Mouse (Mus musculus): ENCODE measurements around the gene Ralgps1. TPM values are rescaled to one million over a fixed set of nuclear protein-coding genes. Genes with fewer than 3 reads are reported as not detected.

Gene Ralgps1
- 81.6 and 91.6 TPM in 2 replicates for polyA plus RNA-seq (2012; rRNA removed)

- peak; percentile 99 for DNase-seq (ENCODE audit: low read depth)
- TF ChIP-seq POLR2A (IDR thresholded peaks at IDR 0.05; ENCODE audit: borderline replicate concordance, extremely low read depth, insufficient read depth, insufficient read length, poor library complexity, severe bottlenecking), result peak; percentile 83
- TF ChIP-seq CTCF (IDR thresholded peaks at IDR 0.05; ENCODE audit: borderline replicate concordance, extremely low read depth, insufficient read depth, insufficient read length), result no peak
Observed at GRCm38 (mm10) chr2:33370777-33371647, at the start of gene Ralgps1. Gene Ralgps1 (minus strand): TSS chr2:33371486.

DNA sequence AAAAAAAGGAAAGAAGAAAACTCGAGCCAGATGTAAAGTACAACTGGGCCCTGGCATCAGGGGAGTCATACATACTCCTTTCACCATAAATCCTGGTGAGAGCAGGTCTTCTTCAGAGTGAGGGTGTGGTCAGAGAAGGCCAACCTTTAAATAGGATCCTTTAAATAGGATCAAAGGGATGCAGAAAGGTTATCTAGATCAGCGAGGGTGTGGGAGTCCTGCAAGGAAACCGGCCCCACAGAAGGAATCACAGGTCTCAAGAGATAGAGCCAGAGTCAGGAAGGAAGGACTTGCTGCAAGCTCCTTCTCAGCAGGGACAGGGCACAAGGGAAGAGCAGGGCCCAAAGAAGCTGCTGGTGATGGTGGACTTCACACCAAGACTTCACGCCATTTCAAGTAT is 46.2 kb upstream of the Ralgps1 start:
- TF ChIP-seq CTCF (IDR thresholded peaks at IDR 0.05; ENCODE audit: borderline replicate concordance, extremely low read depth, insufficient read depth, insufficient read length) (no peak), POLR2A (IDR thresholded peaks at IDR 0.05; ENCODE audit: borderline replicate concordance, extremely low read depth, insufficient read depth, insufficient read length, poor library complexity, severe bottlenecking) (no peak)
- DNase-seq (ENCODE audit: low read depth), result no peak

DNA sequence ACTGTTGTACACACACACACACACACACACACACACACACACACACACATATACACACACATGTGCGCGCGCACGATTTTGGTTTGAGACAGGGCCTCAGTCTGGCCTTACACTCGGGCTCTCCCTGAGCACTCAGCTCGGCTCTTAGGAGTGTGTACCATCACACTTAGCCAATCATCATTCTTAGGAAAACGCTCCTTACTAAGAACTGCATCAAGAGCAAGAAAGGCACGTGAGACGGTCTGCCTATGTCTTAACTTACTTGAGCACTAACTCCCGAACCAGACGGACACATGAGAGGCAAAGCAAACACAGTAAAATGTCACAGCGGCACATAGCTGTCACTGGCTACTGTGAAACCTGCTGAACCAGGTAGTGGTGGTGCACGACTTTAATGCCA is 42.7 kb upstream of the Ralgps1 start:
- TF ChIP-seq CTCF (IDR thresholded peaks at IDR 0.05; ENCODE audit: borderline replicate concordance, extremely low read depth, insufficient read depth, insufficient read length) (no peak), POLR2A (IDR thresholded peaks at IDR 0.05; ENCODE audit: borderline replicate concordance, extremely low read depth, insufficient read depth, insufficient read length, poor library complexity, severe bottlenecking) (no peak)
- DNase-seq (ENCODE audit: low read depth), result no peak

GRCm38 (mm10) chr2:33412111-33412510 is 40.8 kb upstream of the Ralgps1 start:
- TF ChIP-seq CTCF (IDR thresholded peaks at IDR 0.05; ENCODE audit: borderline replicate concordance, extremely low read depth, insufficient read depth, insufficient read length), result no peak
- no peak for TF ChIP-seq POLR2A (IDR thresholded peaks at IDR 0.05; ENCODE audit: borderline replicate concordance, extremely low read depth, insufficient read depth, insufficient read length, poor library complexity, severe bottlenecking)
- DNase-seq (ENCODE audit: low read depth), result no peak

GRCm38 (mm10) chr2:33403511-33404003 is 32.3 kb upstream of the Ralgps1 start:
- no peak for TF ChIP-seq POLR2A (IDR thresholded peaks at IDR 0.05; ENCODE audit: borderline replicate concordance, extremely low read depth, insufficient read depth, insufficient read length, poor library complexity, severe bottlenecking)
- TF ChIP-seq CTCF (IDR thresholded peaks at IDR 0.05; ENCODE audit: borderline replicate concordance, extremely low read depth, insufficient read depth, insufficient read length), result no peak
- no peak for DNase-seq (ENCODE audit: low read depth)

GRCm38 (mm10) chr2:33402638-33403037 is 31.4 kb upstream of the Ralgps1 start:
- no peak for DNase-seq (ENCODE audit: low read depth)
- TF ChIP-seq CTCF (IDR thresholded peaks at IDR 0.05; ENCODE audit: borderline replicate concordance, extremely low read depth, insufficient read depth, insufficient read length), result no peak

DNA sequence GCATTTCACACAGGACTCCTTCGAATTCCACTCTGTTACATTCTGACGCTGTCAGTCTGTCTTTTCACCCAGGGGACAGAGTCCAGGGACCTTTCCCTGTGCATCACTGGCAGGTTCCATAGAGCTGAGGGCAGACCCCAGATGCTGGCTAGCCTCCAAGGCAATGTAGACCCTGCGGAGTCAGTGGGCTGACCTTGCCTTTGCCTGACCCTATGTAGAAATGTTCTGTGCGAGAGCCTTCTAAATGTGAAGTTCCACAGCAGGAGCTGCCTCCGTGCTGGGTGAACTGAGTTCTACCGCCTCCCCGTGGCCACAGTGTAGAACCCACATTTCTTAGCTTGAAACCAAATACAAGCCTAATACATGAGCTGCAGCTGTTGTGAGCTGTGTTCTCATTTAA is 30.9 kb upstream of the Ralgps1 start:
- peak; percentile 81 for TF ChIP-seq CTCF (IDR thresholded peaks at IDR 0.05; ENCODE audit: borderline replicate concordance, extremely low read depth, insufficient read depth, insufficient read length)
- no peak for TF ChIP-seq POLR2A (IDR thresholded peaks at IDR 0.05; ENCODE audit: borderline replicate concordance, extremely low read depth, insufficient read depth, insufficient read length, poor library complexity, severe bottlenecking)
- peak; percentile 81 for DNase-seq (ENCODE audit: low read depth)

- TF ChIP-seq CTCF (IDR thresholded peaks at IDR 0.05; ENCODE audit: borderline replicate concordance, extremely low read depth, insufficient read depth, insufficient read length) (peak; percentile 30; the same call in 1 of the 2 replicates), POLR2A (IDR thresholded peaks at IDR 0.05; ENCODE audit: borderline replicate concordance, extremely low read depth, insufficient read depth, insufficient read length, poor library complexity, severe bottlenecking) (no peak)
- peak; percentile 31 for DNase-seq (ENCODE audit: low read depth)
Observed at GRCm38 (mm10) chr2:33401217-33401616, 29.9 kb upstream of the Ralgps1 start.

DNA sequence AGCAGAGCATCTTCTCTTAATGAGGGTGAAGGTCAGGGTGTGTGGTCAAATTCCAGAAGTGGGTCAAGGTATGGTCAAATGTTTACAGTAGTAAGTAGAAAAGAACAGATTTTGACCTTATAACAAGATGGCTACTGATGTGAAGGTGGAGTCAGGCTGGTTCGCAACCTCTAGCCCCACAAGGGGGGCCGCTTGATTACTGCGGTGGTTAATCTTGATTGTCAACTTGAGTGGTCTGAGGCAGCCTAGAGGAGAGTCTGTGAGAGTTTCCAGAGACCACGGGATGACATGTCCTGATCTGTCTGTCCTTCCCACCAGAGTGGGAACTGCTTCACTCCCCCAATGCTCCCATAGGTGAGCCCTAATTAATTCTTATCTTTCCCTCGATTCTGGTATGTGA is 29.3 kb upstream of the Ralgps1 start:
- TF ChIP-seq CTCF (IDR thresholded peaks at IDR 0.05; ENCODE audit: borderline replicate concordance, extremely low read depth, insufficient read depth, insufficient read length) (no peak), POLR2A (IDR thresholded peaks at IDR 0.05; ENCODE audit: borderline replicate concordance, extremely low read depth, insufficient read depth, insufficient read length, poor library complexity, severe bottlenecking) (no peak)
- no peak for DNase-seq (ENCODE audit: low read depth)

DNA sequence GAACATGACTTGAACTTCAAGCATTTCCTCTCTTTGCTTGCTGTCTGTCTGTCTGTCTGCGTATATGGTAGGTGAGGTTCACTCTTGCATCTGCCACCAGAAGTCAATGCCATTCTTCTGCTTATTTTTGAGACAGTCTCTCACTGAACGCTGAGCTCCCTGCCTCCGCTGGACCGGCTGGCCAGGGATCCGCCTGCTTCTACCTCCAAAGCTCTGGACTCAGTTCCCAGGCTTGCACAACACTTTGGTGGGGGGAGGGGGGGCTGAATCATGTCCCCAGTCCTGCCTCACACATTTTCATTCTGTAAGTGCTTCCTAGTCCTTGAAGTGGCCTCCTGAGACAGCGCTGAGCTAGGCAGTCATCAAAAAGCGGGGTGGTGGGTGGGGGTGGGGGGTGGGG is 27.8 kb upstream of the Ralgps1 start:
- DNase-seq (ENCODE audit: low read depth), result no peak
- TF ChIP-seq POLR2A (IDR thresholded peaks at IDR 0.05; ENCODE audit: borderline replicate concordance, extremely low read depth, insufficient read depth, insufficient read length, poor library complexity, severe bottlenecking), result no peak
- no peak for TF ChIP-seq CTCF (IDR thresholded peaks at IDR 0.05; ENCODE audit: borderline replicate concordance, extremely low read depth, insufficient read depth, insufficient read length)

DNA sequence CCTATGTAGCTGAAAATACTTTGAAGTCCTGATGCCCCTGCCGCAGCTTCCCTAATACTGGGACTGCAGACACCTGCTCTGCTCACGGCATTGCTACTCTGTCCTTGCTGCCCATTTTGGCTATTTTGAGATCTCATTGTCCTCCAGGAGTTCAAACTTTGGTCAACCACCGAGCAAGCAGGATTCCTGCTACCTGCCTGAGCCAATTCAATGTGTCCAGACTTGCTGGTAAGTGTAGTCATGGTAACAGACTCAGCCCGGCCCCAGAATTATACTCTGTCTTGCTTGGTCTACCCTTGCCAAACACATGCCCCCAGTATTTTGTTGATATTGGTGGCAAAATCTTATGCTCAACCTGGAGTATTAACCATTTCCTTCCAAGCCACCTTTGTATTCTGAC is 25.8 kb upstream of the Ralgps1 start:
- TF ChIP-seq CTCF (IDR thresholded peaks at IDR 0.05; ENCODE audit: borderline replicate concordance, extremely low read depth, insufficient read depth, insufficient read length) (no peak), POLR2A (IDR thresholded peaks at IDR 0.05; ENCODE audit: borderline replicate concordance, extremely low read depth, insufficient read depth, insufficient read length, poor library complexity, severe bottlenecking) (no peak)
- no peak for DNase-seq (ENCODE audit: low read depth)

DNA sequence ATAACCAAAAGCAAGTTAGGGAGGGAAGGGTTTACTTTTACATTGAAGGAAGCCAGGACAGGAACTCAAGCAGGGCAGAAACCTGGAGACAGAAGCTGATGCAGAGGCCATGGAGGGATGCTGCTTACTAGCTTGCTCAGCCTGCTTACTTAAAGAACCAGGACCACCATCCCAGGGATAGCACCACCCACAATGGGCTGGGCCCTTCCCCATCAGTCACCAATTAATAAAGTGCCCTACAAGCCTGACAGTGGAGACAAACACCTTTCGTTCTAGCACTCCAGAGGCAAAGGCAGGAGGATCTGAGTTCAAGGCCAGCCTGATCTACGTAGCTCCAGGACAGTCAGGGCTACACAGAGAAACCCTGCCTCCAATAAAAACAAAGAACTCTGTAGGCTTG is 23.8 kb upstream of the Ralgps1 start:
- DNase-seq (ENCODE audit: low read depth), result no peak
- TF ChIP-seq CTCF (IDR thresholded peaks at IDR 0.05; ENCODE audit: borderline replicate concordance, extremely low read depth, insufficient read depth, insufficient read length) (no peak), POLR2A (IDR thresholded peaks at IDR 0.05; ENCODE audit: borderline replicate concordance, extremely low read depth, insufficient read depth, insufficient read length, poor library complexity, severe bottlenecking) (no peak)
